In the genomic region with DNA sequence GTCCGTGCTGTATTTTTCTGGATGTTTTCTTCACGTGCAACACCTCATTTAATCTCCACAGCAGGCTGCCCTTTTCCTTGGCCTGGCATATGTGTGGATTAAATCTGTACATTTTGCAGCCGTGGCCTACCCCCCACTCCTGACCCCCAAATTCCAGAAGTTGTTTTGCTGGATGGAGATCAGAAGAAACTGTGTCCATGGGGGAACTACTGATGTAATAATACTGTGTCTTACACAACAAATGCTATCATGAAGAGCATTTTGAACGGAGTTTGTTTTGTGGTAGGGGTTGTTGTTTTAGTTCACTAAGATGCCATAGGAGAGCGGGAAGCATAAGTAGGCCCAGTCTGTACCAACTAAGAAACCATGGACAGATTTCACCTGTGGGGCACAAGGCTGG, we compare ENCODE assay signal across 25 mouse cellular contexts.
DNase-seq lines count a peak whose midpoint lies in the region; ATAC-seq and TF ChIP-seq lines count a peak whose summit lies in the region.
"Had no signal": no experiment of that assay in that cellular context is flagged by ENCODE, and none has a peak within 500 bp of the region (broad histone marks: within the 10 kb centered on the region; RNA-seq: fewer than 3 reads in every experiment).

No protein-coding gene starts in this region.

- H3K4me3 ChIP-seq in lung, embryonic 14.5 days (ENCODE audit: low read depth, low read length), result no peak overlapping the region
- H3K4me3 ChIP-seq in lung, embryonic 16.5 days (ENCODE audit: low read length), result no peak overlapping the region
- no peak overlapping the region for H3K4me3 ChIP-seq in lung, adult 2 months (replicated peaks; ENCODE audit: extremely low read depth, low read depth, low read length)
- no peak overlapping the region for H3K4me3 ChIP-seq in midbrain, embryonic 13.5 days (replicated peaks)
- H3K4me3 ChIP-seq in midbrain, embryonic 14.5 days (replicated peaks; ENCODE audit: low read depth, low read length), result no peak overlapping the region
- H3K4me3 ChIP-seq: embryonic facial prominence, embryonic 13.5 days; embryonic facial prominence, embryonic 15.5 days; erythroblast, embryonic 14.5 days; forebrain, embryonic 10.5 days; forebrain, embryonic 12.5 days had no signal

- H3K4me2 ChIP-seq in lung, embryonic 14.5 days, result no peak overlapping the region
- H3K4me2 ChIP-seq in lung, embryonic 16.5 days (ENCODE audit: low read depth, low read length), result no peak overlapping the region
- H3K4me2 ChIP-seq in midbrain, embryonic 13.5 days (replicated peaks), result no peak overlapping the region
- no peak overlapping the region for H3K4me2 ChIP-seq in midbrain, embryonic 14.5 days (ENCODE audit: low read length)
- H3K4me2 ChIP-seq: embryonic facial prominence, embryonic 13.5 days; embryonic facial prominence, embryonic 15.5 days; forebrain, embryonic 12.5 days had no signal

- no peaks in the 10 kb centered on the region for H3K36me3 ChIP-seq in lung, embryonic 14.5 days (ENCODE audit: insufficient read depth)
- H3K36me3 ChIP-seq in lung, embryonic 16.5 days (ENCODE audit: control insufficient read depth, insufficient read depth, low read length), result no peaks in the 10 kb centered on the region
- no peaks in the 10 kb centered on the region for H3K36me3 ChIP-seq in midbrain, embryonic 13.5 days
- no peaks in the 10 kb centered on the region for H3K36me3 ChIP-seq in midbrain, embryonic 14.5 days (ENCODE audit: control insufficient read depth, insufficient read depth, low read length)
- H3K36me3 ChIP-seq: embryonic facial prominence, embryonic 13.5 days; embryonic facial prominence, embryonic 15.5 days; forebrain, embryonic 10.5 days; forebrain, embryonic 12.5 days; G1E had no signal

- TF ChIP-seq CTCF in lung, embryonic 14.5 days (IDR thresholded peaks at IDR 0.05; ENCODE audit: low read depth), result no peak
- TF ChIP-seq CTCF in lung, adult 2 months (IDR thresholded peaks at IDR 0.05; ENCODE audit: insufficient read depth, low read length), result no peak

- no peak for TF ChIP-seq POLR2A in lung, adult 2 months (IDR thresholded peaks at IDR 0.05; ENCODE audit: borderline replicate concordance, extremely low read depth, low read depth, low read length)

- peak; percentile 60 for DNase-seq in lung, embryonic 14.5 days
- no peak for DNase-seq in lung, postnatal 36 days
- no peak for DNase-seq in lung, adult 2 months
- no peak for DNase-seq in midbrain, embryonic 14.5 days
- DNase-seq: adrenal gland, adult 8-10 months; adrenal gland, postnatal 14 days; adrenal gland, postnatal 36 days; B cell, adult 2 months; cerebellum, adult 11 months; cerebellum, adult 8-10 months; embryo, embryonic 11 days had no signal

- peaks cover 21% of the 10 kb centered on the region for H3K4me1 ChIP-seq in lung, embryonic 14.5 days (ENCODE audit: insufficient read depth)
- H3K4me1 ChIP-seq in lung, embryonic 16.5 days (replicated peaks; ENCODE audit: control insufficient read depth, insufficient read depth, low read length), result peaks cover 41% of the 10 kb centered on the region
- H3K4me1 ChIP-seq in lung, adult 2 months (ENCODE audit: control insufficient read depth, insufficient read depth, low read length), result peaks cover 6% of the 10 kb centered on the region
- H3K4me1 ChIP-seq in midbrain, embryonic 13.5 days (replicated peaks), result peaks cover 37% of the 10 kb centered on the region
- peaks cover 24% of the 10 kb centered on the region for H3K4me1 ChIP-seq in midbrain, embryonic 14.5 days (ENCODE audit: control insufficient read depth, insufficient read depth, low read length)

- no peaks in the 10 kb centered on the region for H3K9me3 ChIP-seq in lung, embryonic 14.5 days (ENCODE audit: low read depth, low read length)
- H3K9me3 ChIP-seq in lung, embryonic 16.5 days (ENCODE audit: control insufficient read depth, low read length), result no peaks in the 10 kb centered on the region
- H3K9me3 ChIP-seq in midbrain, embryonic 13.5 days, result no peaks in the 10 kb centered on the region
- no peaks in the 10 kb centered on the region for H3K9me3 ChIP-seq in midbrain, embryonic 14.5 days (ENCODE audit: control insufficient read depth, low read length)
- H3K9me3 ChIP-seq: embryonic facial prominence, embryonic 13.5 days; embryonic facial prominence, embryonic 15.5 days; forebrain, embryonic 10.5 days; forebrain, embryonic 12.5 days; G1E had no signal

- no peak for ATAC-seq in lung, embryonic 14.5 days (ENCODE audit: insufficient read depth)
- peak; percentile 44 for ATAC-seq in lung, embryonic 16.5 days (ENCODE audit: low read depth)
- no peak for ATAC-seq in midbrain, embryonic 13.5 days
- ATAC-seq in midbrain, embryonic 14.5 days (ENCODE audit: low FRiP score, low TSS enrichment), result no peak
- ATAC-seq: activated CD4-positive, CD25-positive, alpha-beta regulatory T cell, adult 4 months; CD4-positive, CD25-positive, alpha-beta regulatory T cell, adult 4 months; forebrain, embryonic 14.5 days; forebrain, embryonic 16.5 days; Patski had no signal

- H3K27me3 ChIP-seq in lung, embryonic 14.5 days (ENCODE audit: insufficient read depth, low read length), result no peaks in the 10 kb centered on the region
- no peaks in the 10 kb centered on the region for H3K27me3 ChIP-seq in lung, embryonic 16.5 days (ENCODE audit: control insufficient read depth, insufficient read depth, low read depth, low read length)
- H3K27me3 ChIP-seq in midbrain, embryonic 13.5 days, result no peaks in the 10 kb centered on the region
- H3K27me3 ChIP-seq in midbrain, embryonic 14.5 days (ENCODE audit: control insufficient read depth, insufficient read depth, low read length), result no peaks in the 10 kb centered on the region
- H3K27me3 ChIP-seq: CH12.LX; embryonic facial prominence, embryonic 15.5 days; forebrain, embryonic 12.5 days; Patski had no signal

- 58% methylated on average over 5 of the region's 5 CpGs for WGBS in lung, embryonic 14.5 days
- 60% methylated on average over 5 of the region's 5 CpGs for WGBS in lung, embryonic 16.5 days
- 83% methylated on average over 5 of the region's 5 CpGs for WGBS in lung, adult 2 months
- 88% methylated on average over 5 of the region's 5 CpGs for WGBS in midbrain, embryonic 13.5 days
- 89% methylated on average over 5 of the region's 5 CpGs for WGBS in midbrain, embryonic 14.5 days

- H3K9ac ChIP-seq in lung, embryonic 14.5 days, result no peak overlapping the region
- H3K9ac ChIP-seq in lung, embryonic 16.5 days (ENCODE audit: low read length), result no peak overlapping the region
- 0 out of 2 replicates have a peak overlapping the region, but pooled peaks have one; percentile 5 for H3K9ac ChIP-seq in midbrain, embryonic 13.5 days (replicated peaks)
- H3K9ac ChIP-seq in midbrain, embryonic 14.5 days (replicated peaks; ENCODE audit: low read length), result no peak overlapping the region
- H3K9ac ChIP-seq: embryonic facial prominence, embryonic 13.5 days; embryonic facial prominence, embryonic 15.5 days; forebrain, embryonic 12.5 days had no signal

- H3K27ac ChIP-seq in lung, embryonic 14.5 days (ENCODE audit: low read depth), result no peak overlapping the region
- H3K27ac ChIP-seq in lung, embryonic 16.5 days (ENCODE audit: low read length), result peak overlapping the region; percentile 62
- H3K27ac ChIP-seq in midbrain, embryonic 13.5 days, result no peak overlapping the region
- H3K27ac ChIP-seq in midbrain, embryonic 14.5 days (replicated peaks; ENCODE audit: low read depth, low read length), result no peak overlapping the region
- H3K27ac ChIP-seq: embryonic facial prominence, embryonic 13.5 days; embryonic facial prominence, embryonic 15.5 days; forebrain, embryonic 10.5 days; forebrain, embryonic 12.5 days had no signal
